In the genomic region with DNA sequence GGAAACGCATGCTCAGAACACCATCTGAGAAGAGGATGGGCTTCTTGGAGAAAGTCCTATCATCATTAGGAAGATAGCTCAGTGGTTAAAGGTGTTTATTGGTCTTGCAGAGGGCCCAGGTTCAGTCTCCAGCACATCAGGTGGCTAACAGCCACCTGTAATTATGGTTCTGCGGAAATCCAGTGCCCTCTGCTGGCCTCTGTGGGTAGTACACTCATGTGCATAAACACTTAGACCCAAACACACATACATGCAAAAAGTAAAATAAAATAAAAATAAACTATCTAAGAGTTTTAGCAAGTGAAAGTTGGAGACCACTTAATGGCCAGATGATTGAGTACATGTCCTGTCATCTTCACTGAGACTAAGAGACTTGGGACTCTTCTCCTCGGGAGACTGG, we compare ENCODE assay signal across 30 mouse cellular contexts.
DNase-seq lines count a peak whose midpoint lies in the region; ATAC-seq and TF ChIP-seq lines count a peak whose summit lies in the region.
"Had no signal": no experiment of that assay in that cellular context is flagged by ENCODE, and none has a peak within 500 bp of the region (broad histone marks: within the 10 kb centered on the region; RNA-seq: fewer than 3 reads in every experiment).

No protein-coding gene starts in this region.

- intact Hi-C loops in gastrocnemius, postnatal 14 days (cut with DNase I; ENCODE audit: low total_unique reads) = no loop called here

- no peaks in the 10 kb centered on the region for H3K27me3 ChIP-seq in hindbrain, postnatal 0 days (ENCODE audit: insufficient read depth, low read length)
- 0 out of 2 replicates have a peak, but pooled peaks cover 5% of the 10 kb centered on the region for H3K27me3 ChIP-seq in hindbrain, embryonic 13.5 days
- no peaks in the 10 kb centered on the region for H3K27me3 ChIP-seq in liver, postnatal 0 days (ENCODE audit: insufficient read depth, low read length)
- peaks cover 15% of the 10 kb centered on the region for H3K27me3 ChIP-seq in Patski
- H3K27me3 ChIP-seq: embryonic facial prominence, embryonic 13.5 days; forebrain, embryonic 12.5 days; heart, embryonic 15.5 days had no signal

- in situ Hi-C loops in Patski (cut with MboI; ENCODE audit: low pct_unique_long_range_greater_than_20kb) = no loop called here

- peak; percentile 25; the same call in 1 of the 2 replicates for TF ChIP-seq CTCF in hindbrain, postnatal 0 days (IDR thresholded peaks at IDR 0.05; ENCODE audit: low read depth)
- peak; percentile 33; the same call in 1 of the 2 replicates for TF ChIP-seq CTCF in liver, postnatal 0 days (IDR thresholded peaks at IDR 0.05; ENCODE audit: low read depth)
- peak; percentile 55 for TF ChIP-seq CTCF in Patski (IDR thresholded peaks at IDR 0.05)

- H3K4me1 ChIP-seq in hindbrain, postnatal 0 days (ENCODE audit: insufficient read depth, low read length) = no peaks in the 10 kb centered on the region
- peaks cover 7% of the 10 kb centered on the region for H3K4me1 ChIP-seq in hindbrain, embryonic 13.5 days (replicated peaks)
- no peaks in the 10 kb centered on the region for H3K4me1 ChIP-seq in liver, postnatal 0 days (ENCODE audit: insufficient read depth)
- H3K4me1 ChIP-seq: heart, embryonic 15.5 days had no signal

- no peak for TF ChIP-seq EP300 in liver, postnatal 0 days (IDR thresholded peaks at IDR 0.05; ENCODE audit: low read depth)

- no peak for DNase-seq in hindbrain, postnatal 0 days (ENCODE audit: low spot score)
- no peak for DNase-seq in liver, postnatal 0 days
- DNase-seq in liver (no peak), A20 (ENCODE audit: low read depth, low spot score) (peak; percentile 10), Patski (ENCODE audit: low read depth, low spot score) (no peak)
- DNase-seq in urinary bladder, postnatal 10 days (ENCODE audit: low spot score) = no peak
- DNase-seq in gastrocnemius, postnatal 14 days = no peak
- DNase-seq: adrenal gland, adult 2 months; cerebellum, adult 2 months; cerebellum, postnatal 36 days; embryo, embryonic 11 days; gastrocnemius, postnatal 36 days; heart, postnatal 36 days; kidney, adult 9 months; kidney, postnatal 36 days; layer of hippocampus, adult 9-11 months; lung, adult 2 months; right cerebral cortex, adult 18-20 months; right cerebral cortex, postnatal 4 days; thymus, adult 2 months had no signal

- H3K27ac ChIP-seq in hindbrain, postnatal 0 days = no peak overlapping the region
- H3K27ac ChIP-seq in hindbrain, embryonic 13.5 days = no peak overlapping the region
- no peak overlapping the region for H3K27ac ChIP-seq in liver, postnatal 0 days (ENCODE audit: low read depth)
- H3K27ac ChIP-seq: embryonic facial prominence, embryonic 13.5 days; forebrain, embryonic 12.5 days; heart, embryonic 15.5 days; hindbrain, embryonic 14.5 days; limb, embryonic 10.5 days; macrophage had no signal

- ATAC-seq in hindbrain, postnatal 0 days = no peak
- no peak for ATAC-seq in hindbrain, embryonic 13.5 days (ENCODE audit: low FRiP score)
- no peak for ATAC-seq in liver, postnatal 0 days
- no peak for ATAC-seq in Patski
- ATAC-seq: CD4-positive, CD25-positive, alpha-beta regulatory T cell, adult 4 months; midbrain, embryonic 16.5 days had no signal

- no peak overlapping the region for H3K4me2 ChIP-seq in hindbrain, postnatal 0 days (ENCODE audit: low read depth, low read length)
- no peak overlapping the region for H3K4me2 ChIP-seq in hindbrain, embryonic 13.5 days
- no peak overlapping the region for H3K4me2 ChIP-seq in liver, postnatal 0 days (ENCODE audit: low read depth, low read length)
- H3K4me2 ChIP-seq: embryonic facial prominence, embryonic 13.5 days; forebrain, embryonic 12.5 days; heart, embryonic 15.5 days; hindbrain, embryonic 14.5 days had no signal

- H3K9me3 ChIP-seq in hindbrain, postnatal 0 days (ENCODE audit: low read length) = no peaks in the 10 kb centered on the region
- no peaks in the 10 kb centered on the region for H3K9me3 ChIP-seq in hindbrain, embryonic 13.5 days
- H3K9me3 ChIP-seq in liver, postnatal 0 days (ENCODE audit: low read length) = peaks cover 7% of the 10 kb centered on the region
- H3K9me3 ChIP-seq: embryonic facial prominence, embryonic 13.5 days; forebrain, embryonic 12.5 days; heart, embryonic 15.5 days; limb, embryonic 10.5 days had no signal

- H3K36me3 ChIP-seq in hindbrain, postnatal 0 days (ENCODE audit: insufficient read depth, low read length) = no peaks in the 10 kb centered on the region
- no peaks in the 10 kb centered on the region for H3K36me3 ChIP-seq in hindbrain, embryonic 13.5 days
- no peaks in the 10 kb centered on the region for H3K36me3 ChIP-seq in liver, postnatal 0 days (replicated peaks; ENCODE audit: insufficient read depth, low read length)
- H3K36me3 ChIP-seq: embryonic facial prominence, embryonic 13.5 days; forebrain, embryonic 12.5 days; heart, embryonic 15.5 days; limb, embryonic 10.5 days had no signal

- 97% methylated on average over 3 of the region's 3 CpGs for WGBS in hindbrain, postnatal 0 days
- over 99% methylated on average over 3 of the region's 3 CpGs for WGBS in hindbrain, embryonic 13.5 days
- 78% methylated on average over 3 of the region's 3 CpGs for WGBS in liver, postnatal 0 days (ENCODE audit: insufficient replicate concordance)

- POLR2A ChIA-PET in Patski (lab: Charles Lee) = no interaction called here

- no peak overlapping the region for H3K9ac ChIP-seq in hindbrain, postnatal 0 days (replicated peaks; ENCODE audit: low read length)
- H3K9ac ChIP-seq in hindbrain, embryonic 13.5 days = no peak overlapping the region
- no peak overlapping the region for H3K9ac ChIP-seq in liver, postnatal 0 days (replicated peaks)
- H3K9ac ChIP-seq: embryonic facial prominence, embryonic 13.5 days; forebrain, embryonic 12.5 days; heart, embryonic 15.5 days; hindbrain, embryonic 14.5 days had no signal

- no peak overlapping the region for H3K4me3 ChIP-seq in hindbrain, postnatal 0 days (ENCODE audit: low read length)
- H3K4me3 ChIP-seq in hindbrain, embryonic 13.5 days = no peak overlapping the region
- no peak overlapping the region for H3K4me3 ChIP-seq in liver, postnatal 0 days (ENCODE audit: low read depth, low read length)
- H3K4me3 ChIP-seq: embryonic facial prominence, embryonic 13.5 days; erythroblast, embryonic 14.5 days; forebrain, embryonic 12.5 days; heart, embryonic 15.5 days; limb, embryonic 10.5 days had no signal

- CTCF ChIA-PET in Patski (lab: Charles Lee) = interaction anchor here (2.1 kb wide), 1 partner anchor 10 kb away, joined by 7 read pairs; no protein-coding TSS in a partner anchor
